Mouse (Mus musculus) heart, adult 2 months (tissue): Measurements from ENCODE around the gene 1700066M21Rik.

Experiments used
- CTCF ChIP-seq: fragments of 200-600 bp; IDR thresholded peaks from 2 replicates; pipeline ENCODE4 v1.8.1; 2022; ENCODE audit warnings: antibody characterized with exemption, mild to moderate bottlenecking, moderate library complexity
- EP300 ChIP-seq: fragments of 200-500 bp; IDR thresholded peaks from 2 replicates; pipeline ENCODE4 v1.6.1; 2011; ENCODE audit warnings: low read depth, low read length, control low read depth; ENCODE audit not compliant: insufficient read depth
- POLR2A ChIP-seq: fragments of 200-500 bp; IDR thresholded peaks from 2 replicates; pipeline ENCODE4 v1.6.1; 2011; ENCODE audit warnings: mild to moderate bottlenecking, low read depth, low read length, control low read depth; ENCODE audit not compliant: insufficient read depth

DNA sequence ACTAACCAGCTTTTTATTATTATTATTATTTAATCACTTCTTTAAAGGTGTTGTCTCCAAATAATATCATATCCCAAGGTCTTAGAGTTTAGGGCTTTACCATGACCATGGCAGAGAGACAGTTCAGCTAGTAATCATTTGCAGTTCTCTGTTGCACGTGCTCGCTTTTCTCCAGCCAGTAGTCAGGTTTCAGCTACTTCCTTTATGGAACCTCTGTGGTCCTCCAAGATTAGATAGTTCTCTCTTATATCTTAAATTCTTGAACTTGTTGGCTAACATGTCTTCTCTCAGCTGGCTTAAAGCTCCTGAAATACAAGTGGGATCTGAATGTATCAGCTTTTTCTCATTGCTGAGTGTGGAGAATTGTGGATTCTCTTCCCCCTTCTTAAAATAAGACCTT, 31.6 kb downstream of the 1700066M21Rik start:
- no peak for TF ChIP-seq CTCF
- no peak for TF ChIP-seq POLR2A
- TF ChIP-seq EP300 = no peak
